Mouse (Mus musculus) heart, postnatal 4 days (tissue): ENCODE data around the gene Gm5475. TPM values are rescaled to one million over a fixed set of nuclear protein-coding genes. Genes with fewer than 3 reads are reported as not detected.
A peak's percentile ranks its signal among the peaks of the same experiment; 100 is the strongest.

ENCODE experiments used
- DNase-seq: peaks from one replicate; pipeline ENCODE4 v3.0.0; 2021
- total RNA-seq, 2 experiments: library from RNA; stranded (reverse); gene quantifications; 2 replicates each; pipeline ENCODE4 v1.2.3; 2021

Gm5475 gene
- total RNA-seq, 2 experiments from 2014 or later = not detected

GRCm38 (mm10) chr15:100451245-100451644 is 29.3 kb downstream of the Gm5475 start:
- DNase-seq = peak; percentile 66

- DNase-seq = no peak
Observed at GRCm38 (mm10) chr15:100452486-100452885, 30.5 kb downstream of the Gm5475 start.

- DNase-seq = no peak
Observed at GRCm38 (mm10) chr15:100456356-100456991, 34.5 kb downstream of the Gm5475 start.

- DNase-seq = peak; percentile 84
Observed at GRCm38 (mm10) chr15:100457340-100457739, 35.4 kb downstream of the Gm5475 start.

- peak; percentile 75 for DNase-seq
Observed at GRCm38 (mm10) chr15:100458055-100458454, 36.1 kb downstream of the Gm5475 start.

- no peak for DNase-seq
Observed at GRCm38 (mm10) chr15:100460942-100461341, 39.0 kb downstream of the Gm5475 start.

- DNase-seq = no peak
Observed at GRCm38 (mm10) chr15:100461646-100462045, 39.7 kb downstream of the Gm5475 start.

GRCm38 (mm10) chr15:100462086-100462485 is 40.1 kb downstream of the Gm5475 start:
- DNase-seq = no peak

- peak; percentile 78 for DNase-seq
Observed at GRCm38 (mm10) chr15:100463712-100464111, 41.8 kb downstream of the Gm5475 start.

GRCm38 (mm10) chr15:100465432-100465831 is 43.5 kb downstream of the Gm5475 start:
- DNase-seq = no peak

GRCm38 (mm10) chr15:100467738-100468137 is 45.8 kb downstream of the Gm5475 start:
- no peak for DNase-seq

- DNase-seq = peak; percentile 90
Observed at GRCm38 (mm10) chr15:100468295-100469188, 46.6 kb downstream of the Gm5475 start, which contains the start of gene Letmd1. TSS of gene Letmd1 (plus strand) at chr15:100469023.

- no peak for DNase-seq
Observed at GRCm38 (mm10) chr15:100469189-100469545, 47.2 kb downstream of the Gm5475 start.

GRCm38 (mm10) chr15:100470037-100470436 is 48.1 kb downstream of the Gm5475 start:
- DNase-seq = no peak

GRCm38 (mm10) chr15:100473926-100474503 is 52.1 kb downstream of the Gm5475 start:
- DNase-seq = no peak

Other genes starting within 250 kb of the Gm5475 start
- 10 to 100 TPM; 54.8 to 57.7 TPM for gene Atf1, start 194.3 kb upstream of the Gm5475 start, total RNA-seq
- gene Tmprss12, start 141.3 kb upstream of the Gm5475 start, total RNA-seq = not detected
- gene Mettl7a1, start 118.0 kb upstream of the Gm5475 start, total RNA-seq = 10 to 100 TPM in 1 of 2 experiments, 1 to 10 TPM in 1; 8.8 to 13.1 TPM
- not detected for gene Mettl7a3, start 87.2 kb upstream of the Gm5475 start, total RNA-seq
- not detected for gene Methig1, start 69.0 kb upstream of the Gm5475 start, total RNA-seq
- under 1 TPM in 1 of 2 experiments, not detected in 1; 0.27 TPM for gene Mettl7a2, start 68.9 kb upstream of the Gm5475 start, total RNA-seq
- gene Higd1c, start 57.6 kb upstream of the Gm5475 start, total RNA-seq = not detected
- gene Slc11a2, start 2.9 kb downstream of the Gm5475 start, total RNA-seq = 10 to 100 TPM; 40.4 to 43.9 TPM
- gene Letmd1, start 46.9 kb downstream of the Gm5475 start, total RNA-seq = 10 to 100 TPM; 15.3 to 15.8 TPM
- 1 to 10 TPM; 5.9 to 6.5 TPM for gene Csrnp2, start 73.3 kb downstream of the Gm5475 start, total RNA-seq
- 10 to 100 TPM; 14.4 to 14.6 TPM for gene Tfcp2, start 129.9 kb downstream of the Gm5475 start, total RNA-seq
- 10 to 100 TPM; 26.3 to 29.3 TPM for gene Pou6f1, start 177.8 kb downstream of the Gm5475 start, total RNA-seq
- 100 to 1,000 TPM; 147 to 155 TPM for gene Dazap2, start 193.2 kb downstream of the Gm5475 start, total RNA-seq
- 10 to 100 TPM; 21.6 to 22.6 TPM for gene Smagp, start 214.8 kb downstream of the Gm5475 start, total RNA-seq
- gene Bin2, start 247.4 kb downstream of the Gm5475 start, total RNA-seq = 1 to 10 TPM; 1.6 to 2.0 TPM